Mouse (Mus musculus) embryo, embryonic 11.5 days (tissue): ENCODE data around the gene Cyp24a1.

Experiments used
- DNase-seq: peaks from one replicate; pipeline ENCODE4 v3.0.0-alpha.2; 2012; ENCODE audit warnings: low read depth, low spot score

Gene Cyp24a1

GRCm38 (mm10) chr2:170497091-170497566 is at the start of gene Cyp24a1:
TSS of gene Cyp24a1 (minus strand) at chr2:170497145.
- DNase-seq, result no peak

- DNase-seq, result no peak
Observed at GRCm38 (mm10) chr2:170545745-170546144, 48.8 kb upstream of the Cyp24a1 start.

- no peak for DNase-seq
Observed at GRCm38 (mm10) chr2:170544950-170545349, 48.0 kb upstream of the Cyp24a1 start.

GRCm38 (mm10) chr2:170544159-170544558 is 47.2 kb upstream of the Cyp24a1 start:
- no peak for DNase-seq

- no peak for DNase-seq
Observed at GRCm38 (mm10) chr2:170543625-170544024, 46.7 kb upstream of the Cyp24a1 start.

GRCm38 (mm10) chr2:170539211-170539610 is 42.3 kb upstream of the Cyp24a1 start:
- no peak for DNase-seq

GRCm38 (mm10) chr2:170535841-170536240 is 38.9 kb upstream of the Cyp24a1 start:
- no peak for DNase-seq

- DNase-seq, result no peak
Observed at GRCm38 (mm10) chr2:170534803-170535174, 37.8 kb upstream of the Cyp24a1 start.

GRCm38 (mm10) chr2:170534116-170534802 is 37.3 kb upstream of the Cyp24a1 start:
- no peak for DNase-seq

GRCm38 (mm10) chr2:170530256-170530655 is 33.3 kb upstream of the Cyp24a1 start:
- no peak for DNase-seq

GRCm38 (mm10) chr2:170529766-170530165 is 32.8 kb upstream of the Cyp24a1 start:
- no peak for DNase-seq

GRCm38 (mm10) chr2:170528061-170528460 is 31.1 kb upstream of the Cyp24a1 start:
- no peak for DNase-seq

GRCm38 (mm10) chr2:170526513-170526912 is 29.6 kb upstream of the Cyp24a1 start:
- DNase-seq, result no peak

GRCm38 (mm10) chr2:170520321-170520971 is 23.5 kb upstream of the Cyp24a1 start:
- DNase-seq, result peak; percentile 71

GRCm38 (mm10) chr2:170513756-170514155 is 16.8 kb upstream of the Cyp24a1 start:
- DNase-seq, result no peak

GRCm38 (mm10) chr2:170511073-170511891 is 14.3 kb upstream of the Cyp24a1 start:
- DNase-seq, result peak; percentile 86

GRCm38 (mm10) chr2:170508821-170509220 is 11.9 kb upstream of the Cyp24a1 start:
- DNase-seq, result peak; percentile 80

GRCm38 (mm10) chr2:170507734-170508133 is 10.8 kb upstream of the Cyp24a1 start:
- peak; percentile 75 for DNase-seq

- DNase-seq, result no peak
Observed at GRCm38 (mm10) chr2:170503983-170504382, 7.0 kb upstream of the Cyp24a1 start.

GRCm38 (mm10) chr2:170503343-170503742 is 6.4 kb upstream of the Cyp24a1 start:
- DNase-seq, result no peak

- DNase-seq, result no peak
Observed at GRCm38 (mm10) chr2:170498011-170498410, 1.1 kb upstream of the Cyp24a1 start.
